Mouse (Mus musculus): Measurements from ENCODE around the gene Sdhaf1.
A peak's percentile ranks its signal among the peaks of the same experiment; 100 is the strongest.

Gene Sdhaf1

DNA sequence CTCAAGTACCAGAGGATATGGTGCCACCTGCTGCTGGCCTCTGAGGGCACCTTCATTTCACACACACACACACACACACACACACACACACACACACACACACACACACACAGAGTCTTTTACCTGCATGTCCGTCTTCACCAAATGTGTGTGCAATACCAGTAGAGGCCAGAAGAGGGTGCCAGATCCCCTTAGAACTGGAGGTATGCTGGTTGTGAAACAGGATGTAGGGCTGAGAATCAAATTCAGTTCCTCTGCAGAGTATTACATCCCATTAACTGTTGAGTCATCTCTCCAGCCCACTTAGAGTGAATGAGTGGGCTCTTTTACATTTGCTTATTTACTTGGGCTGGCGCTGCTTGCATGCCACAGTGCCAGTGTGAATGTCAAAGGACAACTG lies 1.7 kb upstream of the Sdhaf1 start:
- peak; percentile 70 for DNase-seq (ENCODE audit: low read depth)

DNA sequence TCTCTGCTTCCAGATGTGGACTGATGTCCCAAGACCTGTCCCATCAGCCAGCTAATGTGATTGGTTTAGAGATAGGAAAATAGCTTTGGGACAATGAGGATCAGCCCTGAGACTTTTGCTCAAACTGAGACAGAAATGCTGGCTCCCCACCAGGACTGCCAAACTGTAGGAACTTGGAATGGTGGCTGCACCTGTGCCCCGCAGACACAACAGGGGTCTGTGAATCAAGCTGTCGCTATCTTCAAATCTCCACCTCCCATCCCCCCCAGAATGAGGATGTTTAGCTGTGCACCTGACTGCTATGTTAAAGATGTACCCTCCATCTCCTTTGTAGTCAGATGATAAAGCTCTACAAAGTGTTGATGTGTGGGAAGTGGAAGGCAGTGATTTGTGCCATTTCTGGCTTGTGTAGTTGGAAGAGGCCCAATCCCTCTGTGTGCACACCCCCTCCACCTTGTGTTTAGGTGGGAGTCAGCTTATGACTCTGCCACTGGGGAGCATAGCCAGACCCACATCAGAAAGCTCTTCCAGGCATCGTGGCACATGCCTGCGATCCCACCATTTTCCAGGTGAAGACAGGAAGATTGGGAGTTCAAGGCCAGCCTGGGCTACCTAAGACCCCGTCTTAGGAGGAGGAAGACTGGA lies 727 bp upstream of the Sdhaf1 start:
- no peak for DNase-seq (ENCODE audit: low read depth)

DNA sequence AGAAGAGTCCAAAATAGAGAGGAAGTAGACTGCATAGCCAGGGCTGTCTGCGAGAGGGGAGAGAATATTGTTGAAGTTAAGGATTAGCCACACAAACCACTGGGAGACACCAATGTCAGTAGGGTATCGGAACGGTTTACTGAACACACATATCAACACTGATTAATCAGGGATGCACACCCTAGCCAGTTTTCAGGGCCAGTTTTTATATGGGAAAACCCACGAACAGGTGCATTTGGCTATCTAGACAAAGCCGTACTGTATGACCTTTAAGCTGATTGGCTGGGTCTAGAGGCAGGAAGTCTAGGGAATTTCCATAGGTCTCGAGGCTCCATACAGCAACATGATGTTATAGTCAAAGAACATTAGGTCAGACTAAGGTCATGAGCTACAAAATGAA lies 830 bp downstream of the Sdhaf1 start:
- DNase-seq (ENCODE audit: low read depth) = no peak

DNA sequence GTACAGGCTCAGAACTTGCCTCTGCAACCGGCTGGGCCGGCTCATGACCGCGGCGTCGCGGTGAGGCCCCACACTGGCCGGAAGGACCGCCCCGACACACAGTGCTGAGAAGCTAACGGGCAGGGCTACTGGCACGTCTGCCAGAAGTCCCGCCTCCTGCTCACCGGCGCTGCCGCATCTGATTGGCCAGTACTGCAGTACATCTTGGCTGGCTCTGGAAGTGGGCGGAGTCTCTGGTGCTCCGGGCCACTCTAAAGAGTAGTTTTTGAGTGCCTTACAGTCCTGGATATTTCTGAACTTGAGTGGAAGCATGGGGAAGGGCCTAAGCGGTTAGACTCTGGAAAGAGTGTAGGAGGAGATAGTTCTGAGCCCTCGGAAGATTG lies 1.4 kb downstream of the Sdhaf1 start:
- DNase-seq (ENCODE audit: low read depth) = peak; percentile 98

DNA sequence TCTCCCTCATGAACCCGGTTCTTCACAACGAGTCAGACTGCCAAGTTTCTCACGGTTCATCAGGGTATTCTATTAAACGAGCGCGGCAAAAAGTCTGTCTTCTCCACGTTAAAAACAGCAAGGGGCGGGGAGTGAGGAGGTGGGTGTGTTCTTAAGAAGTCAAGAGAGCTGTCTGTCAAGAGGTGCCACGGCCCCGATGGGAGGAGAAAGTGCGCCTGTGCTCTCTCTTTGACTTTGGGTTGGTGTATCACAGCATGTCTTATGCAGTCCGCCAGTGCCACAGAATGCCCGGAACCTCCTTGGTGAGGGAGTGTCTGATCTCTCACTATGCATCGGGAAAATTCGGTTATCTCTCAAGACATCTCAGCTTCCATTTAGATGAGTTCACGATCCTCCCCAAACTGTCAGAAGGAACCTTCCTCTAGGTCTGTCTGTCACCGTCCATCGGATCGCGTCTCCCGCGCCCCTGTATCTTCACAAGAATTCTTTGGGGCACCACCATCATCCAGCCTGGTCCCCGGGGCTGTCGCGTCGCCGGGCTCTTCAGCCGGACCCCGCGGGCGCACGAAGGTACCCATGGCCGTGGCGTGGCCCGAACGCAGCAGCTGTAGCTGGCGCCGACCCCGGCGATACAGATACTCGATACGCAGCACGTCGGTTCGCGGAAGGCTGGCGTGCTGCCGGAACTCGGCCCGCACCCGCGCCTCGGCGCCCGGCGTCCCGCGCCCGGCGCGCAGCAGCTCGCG lies 2.0 kb downstream of the Sdhaf1 start, which contains the start of gene E130208F15Rik:
Gene E130208F15Rik, plus strand, starts transcription at position 202 of the 746 bp plus-strand sequence.
- DNase-seq (ENCODE audit: low read depth) = peak; percentile 87

DNA sequence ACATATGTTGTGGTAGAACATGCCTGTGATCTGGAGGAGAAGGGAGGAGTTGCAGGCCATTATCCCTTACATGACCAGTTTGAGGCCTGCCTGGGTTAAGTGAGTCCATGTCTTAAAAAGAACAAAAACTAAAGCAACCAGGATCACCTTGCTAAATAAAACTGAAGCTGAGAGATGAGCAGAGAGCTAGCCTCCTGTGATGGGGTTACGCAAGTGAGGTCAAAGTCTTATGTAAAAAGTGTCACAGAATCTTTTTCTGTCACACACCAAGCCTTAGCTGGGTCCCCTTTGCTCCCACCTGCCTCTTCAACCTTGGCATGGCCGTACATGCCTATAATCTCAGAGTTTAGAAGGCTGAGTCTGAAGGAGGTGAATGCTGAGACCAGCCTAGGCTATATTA lies 2.7 kb downstream of the Sdhaf1 start:
- DNase-seq (ENCODE audit: low read depth) = no peak

DNA sequence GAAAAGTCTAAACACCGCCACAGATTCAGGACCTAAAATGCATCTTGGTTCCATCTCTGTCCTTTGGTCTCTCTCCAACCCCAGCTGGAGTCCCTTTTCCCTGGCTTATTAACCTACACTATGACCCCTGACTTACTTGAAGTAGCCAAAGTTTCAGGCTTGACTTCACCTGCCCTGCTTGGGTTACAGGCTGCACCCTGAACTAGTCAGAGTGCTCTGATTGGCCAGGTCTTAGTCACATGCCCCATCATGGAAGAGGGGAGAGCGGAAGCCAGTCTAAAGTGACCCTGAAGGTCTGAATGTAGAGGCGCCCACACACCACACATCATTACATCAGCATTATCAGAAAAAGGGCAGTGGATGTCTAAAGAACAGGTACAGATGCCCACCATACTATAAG lies 5.6 kb downstream of the Sdhaf1 start:
- no peak for DNase-seq (ENCODE audit: low read depth)

DNA sequence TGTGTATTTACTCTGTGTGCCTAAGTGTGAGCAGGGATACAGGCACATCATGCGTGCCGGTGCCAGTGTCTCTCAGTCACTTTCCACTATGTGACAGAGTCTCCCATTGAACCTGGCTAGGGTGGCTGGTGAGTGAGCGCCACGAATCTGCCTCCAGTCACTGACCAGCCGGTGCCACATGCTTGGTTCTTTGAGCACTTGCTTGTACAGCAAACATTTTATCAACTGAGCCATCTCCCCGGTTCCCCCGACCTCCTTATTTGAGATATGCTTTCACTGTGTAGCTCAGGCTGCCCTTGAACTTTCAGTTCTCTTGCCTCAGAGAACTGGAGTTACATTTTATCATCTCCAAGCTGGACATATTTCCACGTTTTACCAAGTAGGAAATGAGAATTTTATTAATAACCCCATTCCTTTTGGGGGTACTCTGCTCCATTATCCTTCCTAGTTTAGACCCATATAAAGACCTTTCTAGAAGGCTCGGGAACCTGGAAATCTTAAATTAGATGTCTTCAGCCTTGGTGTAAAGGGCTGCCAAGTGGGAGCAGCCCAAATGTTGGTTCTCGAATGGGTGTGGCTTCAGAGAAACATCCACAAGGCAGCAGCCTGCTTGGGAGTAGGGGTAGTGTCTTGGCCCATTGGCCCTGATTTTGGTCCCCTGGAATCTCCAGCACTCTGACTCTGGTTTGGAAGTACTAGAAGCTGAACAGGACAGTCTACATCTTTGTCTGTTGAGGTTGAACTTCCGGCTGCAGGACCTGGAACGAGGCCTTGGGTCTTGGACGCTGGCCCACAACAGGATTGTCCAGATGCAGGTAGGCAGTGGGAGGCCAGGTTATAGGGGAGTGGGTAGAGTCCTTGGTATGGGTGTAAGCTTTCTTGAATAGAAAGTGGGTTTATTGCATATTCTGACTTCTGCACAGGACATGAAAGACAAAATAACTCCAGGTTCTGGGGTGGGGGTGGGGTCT lies 7.9 kb downstream of the Sdhaf1 start:
- DNase-seq (ENCODE audit: low read depth) = no peak

DNA sequence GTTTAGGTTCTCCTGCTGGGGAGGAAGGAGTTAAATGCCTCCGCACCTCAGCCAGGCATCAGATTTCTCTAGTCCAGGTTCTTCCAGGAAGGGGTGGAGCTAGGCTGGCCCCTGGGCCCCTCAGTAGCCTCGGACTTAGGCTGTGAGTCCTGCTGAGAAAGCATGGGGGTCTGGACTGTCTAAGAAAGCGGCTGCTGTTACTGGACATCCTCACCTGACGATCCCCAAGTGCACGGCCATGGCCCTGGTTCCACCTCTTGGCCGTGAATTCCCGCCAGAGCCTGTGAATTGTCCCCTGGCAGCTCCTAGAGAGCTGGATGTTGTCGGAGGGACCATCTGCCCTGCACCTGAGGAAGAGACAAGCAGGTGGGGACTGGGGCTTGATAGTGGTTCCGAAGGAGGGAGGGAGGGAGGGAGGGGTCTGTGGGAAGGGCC lies 9.0 kb downstream of the Sdhaf1 start, which contains the start of gene Syne4:
Gene Syne4, plus strand, starts transcription at position 87 of the 435 bp plus-strand sequence.
- no peak for DNase-seq (ENCODE audit: low read depth)

DNA sequence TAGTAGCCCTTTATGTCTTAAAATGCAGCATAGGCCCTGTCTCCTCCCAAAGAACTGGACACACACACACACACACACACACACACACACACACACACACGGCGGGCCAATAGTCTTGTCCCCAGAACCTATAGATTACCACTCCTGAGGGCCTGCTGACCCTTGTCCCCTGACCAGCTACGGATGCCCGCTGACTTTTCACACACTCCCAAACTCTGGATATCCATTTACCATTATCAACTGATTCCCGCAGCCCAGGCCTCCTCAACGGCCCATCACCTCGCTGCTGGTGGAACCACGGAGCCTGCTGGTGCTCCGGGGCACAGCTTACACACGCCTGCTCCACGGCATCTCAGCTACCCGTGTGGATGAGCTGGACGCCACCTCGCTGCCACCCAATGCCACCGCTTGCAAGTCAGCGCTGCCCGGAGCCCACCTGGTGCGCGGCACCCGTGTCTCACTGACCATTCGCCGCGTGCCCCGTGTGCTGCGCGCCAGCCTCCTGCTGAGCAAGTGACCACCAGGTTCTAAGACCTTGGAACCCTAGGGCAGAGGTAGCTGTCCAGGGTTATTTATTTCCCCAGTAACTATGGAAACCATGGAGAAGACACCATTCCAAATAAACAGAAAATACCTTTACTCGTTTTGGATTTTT lies 9.9 kb downstream of the Sdhaf1 start:
- DNase-seq (ENCODE audit: low read depth) = no peak

DNA sequence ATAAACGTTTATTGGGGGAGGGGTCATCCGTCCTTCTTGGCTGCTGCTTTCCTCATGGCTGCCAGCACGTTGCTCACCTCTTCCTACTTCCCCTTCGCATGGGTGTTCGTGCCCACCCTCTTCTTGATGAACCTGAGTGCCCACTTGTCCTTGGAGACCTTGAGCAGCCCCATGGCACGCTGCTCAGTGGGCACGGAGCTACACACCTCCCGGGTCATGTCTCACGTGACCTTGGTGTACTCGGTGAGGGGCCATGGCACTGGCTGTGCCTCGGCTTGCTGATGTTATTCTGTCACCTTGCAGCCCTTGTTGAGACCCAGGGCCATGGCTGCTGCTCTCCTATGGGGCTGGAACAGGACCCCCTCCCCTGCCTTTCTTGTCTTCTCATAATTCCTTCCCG lies 13.6 kb downstream of the Sdhaf1 start:
- DNase-seq (ENCODE audit: low read depth) = no peak

DNA sequence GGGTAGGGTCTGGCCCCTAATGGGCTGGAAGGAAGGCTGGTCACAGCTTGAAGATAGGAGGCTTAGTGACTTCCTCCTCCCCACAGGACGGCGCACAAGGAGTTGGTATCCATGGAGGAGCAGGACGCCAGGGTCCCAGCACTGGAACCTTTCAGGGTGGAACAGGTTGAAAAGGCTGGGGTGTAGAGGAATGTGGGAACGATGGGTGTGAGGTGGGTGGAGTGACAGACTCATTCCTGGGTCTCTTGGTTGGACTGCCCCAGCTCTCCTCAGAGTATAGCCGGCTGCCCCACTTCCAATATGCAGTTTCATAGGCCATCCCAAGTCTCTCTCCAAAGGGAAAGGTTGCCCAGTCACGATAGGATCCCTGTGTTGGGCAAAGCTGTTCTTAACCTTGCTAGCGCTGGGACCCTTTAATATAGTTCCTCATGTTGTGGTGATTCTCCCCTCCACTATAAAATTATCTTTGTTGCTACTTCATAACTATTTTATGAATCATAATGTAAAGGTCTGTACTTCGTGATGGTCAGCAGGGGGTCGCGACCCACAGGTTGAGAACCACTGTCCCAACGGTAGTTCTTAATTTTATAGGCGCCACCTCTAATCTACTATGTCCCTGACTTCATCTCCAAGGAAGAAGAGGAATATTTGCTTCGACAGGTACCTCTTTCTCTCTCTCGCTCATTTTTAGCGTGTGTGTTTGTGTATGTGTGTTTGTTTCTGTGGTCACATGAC lies 14.1 kb downstream of the Sdhaf1 start:
- DNase-seq (ENCODE audit: low read depth) = no peak

DNA sequence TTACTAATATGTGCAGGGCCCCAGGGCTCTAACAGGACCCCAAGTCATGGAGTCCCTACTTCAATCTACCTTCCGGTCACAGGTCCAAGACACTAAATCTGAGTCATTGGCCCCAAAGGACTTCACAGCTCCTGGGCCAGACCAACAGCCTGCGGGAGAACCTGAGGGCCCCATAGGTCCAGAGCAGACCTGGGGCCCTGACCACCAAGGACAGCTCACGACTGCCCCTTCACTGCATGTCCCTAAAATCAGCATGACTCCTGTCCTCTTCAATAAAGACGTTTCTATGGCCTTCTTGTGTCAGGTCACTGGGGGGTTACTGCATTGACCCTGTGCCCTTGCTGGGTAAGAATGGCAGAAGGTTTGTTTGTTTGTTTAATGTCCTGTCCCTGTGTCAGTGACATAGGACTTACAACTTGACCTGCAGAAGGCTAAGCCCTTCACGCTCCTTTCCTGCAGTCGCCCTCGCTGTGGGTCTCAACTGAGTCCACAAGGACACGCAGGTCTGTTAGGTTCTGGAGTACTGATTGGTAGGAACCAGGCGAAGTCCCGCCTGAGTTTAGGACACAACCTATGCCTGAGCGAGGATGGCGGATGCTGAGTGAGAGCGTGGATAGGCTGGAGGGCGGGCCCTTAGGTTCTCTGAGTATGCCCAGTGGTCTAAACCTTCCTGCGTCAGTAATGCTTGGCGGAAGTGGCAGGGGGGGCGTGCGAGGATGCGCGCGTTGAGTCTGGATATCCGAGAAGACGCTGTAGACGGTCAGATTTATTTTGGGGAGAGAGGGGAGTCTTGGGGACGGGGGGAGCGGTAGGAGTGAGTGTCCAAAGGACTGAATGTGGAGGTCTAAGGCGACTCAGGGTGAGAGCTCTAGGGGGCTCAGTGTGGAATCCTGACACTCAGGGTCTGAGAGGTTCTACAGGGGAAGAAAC lies 15.4 kb downstream of the Sdhaf1 start, which contains the start of gene Alkbh6:
Gene Alkbh6, plus strand, starts transcription at position 642 of the 930 bp plus-strand sequence.
- peak; percentile 97 for DNase-seq (ENCODE audit: low read depth)

DNA sequence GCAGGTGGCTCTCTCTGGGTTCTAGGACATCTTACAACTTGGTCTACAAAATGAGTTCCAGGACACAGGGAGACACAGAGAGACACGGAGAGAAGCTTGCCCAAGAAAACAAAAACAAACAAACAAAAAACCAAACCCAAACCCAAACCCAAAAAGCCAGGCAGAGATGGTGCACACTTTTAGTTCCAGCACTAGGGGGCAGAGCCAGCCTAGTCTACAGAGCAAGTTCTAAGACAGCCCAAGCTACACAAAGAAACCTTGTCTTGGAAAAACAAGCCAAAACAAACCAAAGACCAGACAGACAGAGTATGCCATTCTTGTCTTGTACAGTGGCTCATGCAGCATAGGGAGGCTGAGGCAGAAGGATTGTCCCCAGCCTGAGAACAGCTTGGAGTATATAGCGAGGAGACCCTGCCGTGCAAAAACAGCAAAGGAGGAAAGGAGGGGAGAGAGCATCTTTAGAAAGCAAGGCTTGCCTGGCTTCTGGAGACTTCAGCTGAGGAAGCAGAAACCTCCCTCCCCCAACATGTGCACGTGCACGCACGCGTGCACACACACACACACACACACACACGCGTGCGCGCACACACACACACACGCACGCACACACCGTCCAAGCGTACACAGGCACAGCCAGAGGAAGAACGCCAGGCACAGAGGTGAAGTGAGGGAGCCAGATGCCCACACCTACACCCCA lies 17.5 kb downstream of the Sdhaf1 start:
- peak; percentile 70 for DNase-seq (ENCODE audit: low read depth)

DNA sequence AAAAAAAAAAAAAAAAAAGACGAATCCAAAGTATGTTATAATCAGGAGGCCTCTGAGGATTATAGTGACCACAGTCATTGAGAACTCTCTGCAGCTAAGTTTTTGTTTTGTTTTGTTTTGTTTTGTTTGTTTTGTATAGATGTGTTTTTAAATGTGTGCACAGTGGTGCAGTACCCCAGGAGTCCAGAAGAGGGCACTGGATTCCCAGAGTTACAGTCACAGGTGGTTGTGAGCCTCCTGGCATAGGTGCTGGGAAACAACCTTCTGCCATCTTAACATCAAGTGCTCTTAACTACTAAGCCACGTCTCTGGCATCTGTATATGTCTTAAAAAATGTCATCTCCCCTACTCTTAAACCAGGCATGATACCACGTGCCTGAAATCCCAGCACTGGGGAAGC lies 22.8 kb downstream of the Sdhaf1 start:
- peak; percentile 71 for DNase-seq (ENCODE audit: low read depth)

DNA sequence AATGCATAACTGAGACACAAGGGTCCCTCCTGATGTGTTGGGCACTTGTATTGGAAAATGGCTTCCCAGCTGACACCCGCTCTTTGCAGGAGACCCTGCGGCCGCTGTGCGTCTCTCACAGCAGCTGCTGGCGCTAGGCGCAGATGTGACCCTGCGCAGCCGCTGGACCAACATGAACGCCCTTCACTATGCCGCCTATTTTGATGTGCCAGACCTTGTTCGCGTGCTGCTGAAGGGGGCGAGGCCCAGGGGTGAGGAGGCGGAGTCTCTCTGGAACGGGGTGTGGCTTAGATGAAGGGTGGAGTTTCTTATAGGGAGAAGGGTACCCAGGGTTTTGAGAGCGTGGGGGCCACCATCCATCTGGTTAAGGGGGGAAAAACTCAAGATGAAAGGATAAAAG lies 26.4 kb downstream of the Sdhaf1 start:
- no peak for DNase-seq (ENCODE audit: low read depth)

DNA sequence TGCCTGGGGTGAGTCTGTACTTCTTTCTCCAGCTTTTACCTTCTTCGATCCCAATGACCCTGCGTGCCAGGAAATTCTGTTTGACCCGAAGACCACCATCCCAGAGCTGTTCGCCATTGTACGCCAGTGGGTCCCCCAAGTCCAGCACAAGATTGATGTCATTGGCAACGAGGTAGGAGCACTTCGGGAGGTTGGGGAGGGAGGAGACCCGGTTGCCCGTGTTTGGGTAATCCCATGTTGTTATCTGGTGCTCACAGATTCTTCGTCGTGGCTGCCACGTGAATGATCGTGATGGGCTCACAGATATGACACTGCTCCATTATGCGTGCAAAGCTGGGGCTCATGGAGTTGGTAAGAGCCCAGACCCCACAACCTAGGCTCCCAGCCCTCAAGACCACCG lies 26.9 kb downstream of the Sdhaf1 start:
- DNase-seq (ENCODE audit: low read depth) = no peak

DNA sequence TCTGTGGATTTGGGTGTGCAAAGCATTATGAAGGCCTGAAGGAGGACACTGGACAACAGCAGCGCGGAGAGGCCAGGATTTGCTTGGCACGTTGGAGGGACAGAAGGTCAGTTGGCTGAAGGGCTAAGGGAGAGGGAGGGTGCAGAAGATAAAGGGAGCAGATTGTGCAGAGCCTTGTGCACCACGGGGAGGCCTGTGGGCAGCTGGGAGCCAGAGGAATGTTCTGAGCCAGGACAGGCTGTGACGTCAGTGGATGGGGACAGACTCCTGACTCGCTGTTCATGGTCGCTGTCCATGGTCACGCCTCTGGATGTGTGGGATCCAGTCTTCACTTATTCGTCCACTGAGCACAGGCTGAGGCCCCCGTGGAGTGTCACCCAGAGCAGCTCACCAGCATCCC lies 28.6 kb downstream of the Sdhaf1 start:
- peak; percentile 74 for DNase-seq (ENCODE audit: low read depth)

DNA sequence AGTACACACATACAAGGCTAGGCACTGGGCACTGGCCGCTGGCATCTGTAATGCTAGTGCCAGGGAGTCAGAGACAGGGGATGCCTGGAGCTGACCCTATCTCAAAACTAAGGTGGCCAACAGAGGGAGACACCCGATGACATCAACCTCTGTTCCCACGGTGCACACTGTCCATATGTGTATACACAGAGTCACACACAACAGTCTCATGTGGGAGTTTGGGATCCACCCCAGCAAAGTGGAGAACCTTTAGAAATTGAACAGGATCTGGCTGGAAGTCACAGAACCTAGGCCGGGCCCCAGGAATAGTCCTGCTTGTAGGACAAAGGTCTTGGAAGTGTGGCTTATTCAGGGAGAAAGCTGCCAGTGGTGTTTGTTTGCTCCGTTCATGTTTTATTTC lies 29.4 kb downstream of the Sdhaf1 start:
- no peak for DNase-seq (ENCODE audit: low read depth)
